Mouse (Mus musculus) heart, postnatal 4 days (tissue): ENCODE measurements around the gene Drap1. TPM values are rescaled to one million over a fixed set of nuclear protein-coding genes. Genes with fewer than 3 reads are reported as not detected.

Experiments
- DNase-seq: peaks from one replicate; pipeline ENCODE4 v3.0.0; 2021
- total RNA-seq, 2 experiments: library from RNA; stranded (reverse); gene quantifications; 2 replicates each; pipeline ENCODE4 v1.2.3; 2021

Drap1 gene
- total RNA-seq, result 100 to 1,000 TPM; 231 to 246 TPM

- DNase-seq, result peak; percentile 97
Measured at GRCm38 (mm10) chr19:5424782-5425741, at the start of gene Drap1, which contains the start of gene AI837181. Gene Drap1 (minus strand): TSS chr19:5424979. Gene AI837181 (plus strand): TSS chr19:5425144.

GRCm38 (mm10) chr19:5473720-5474119 lies 48.9 kb upstream of the Drap1 start, which contains the start of gene Efemp2:
Gene Efemp2 (plus strand): TSS chr19:5473954.
- DNase-seq, result peak; percentile 85

DNA sequence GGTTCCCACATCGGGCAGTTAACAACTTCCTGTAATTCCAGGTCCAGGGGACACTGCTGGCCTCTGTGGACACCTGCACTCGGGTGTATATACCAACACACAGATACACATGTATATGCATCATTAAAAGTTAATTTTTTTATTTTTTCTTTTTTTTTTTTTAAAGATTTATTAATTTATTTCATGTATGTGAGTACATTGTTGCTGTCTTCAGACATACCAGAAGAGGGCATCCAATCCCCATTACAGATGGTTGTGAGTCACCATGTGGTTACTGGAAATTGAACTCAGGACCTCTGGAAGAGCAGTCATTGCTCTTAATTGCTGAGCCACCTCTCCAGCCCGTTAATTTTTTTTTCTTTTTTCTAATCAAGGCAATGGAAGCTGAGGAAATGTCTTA lies 48.1 kb upstream of the Drap1 start:
- no peak for DNase-seq

- DNase-seq, result no peak
Measured at GRCm38 (mm10) chr19:5471846-5472245, 47.1 kb upstream of the Drap1 start.

- DNase-seq, result no peak
Measured at GRCm38 (mm10) chr19:5468374-5468773, 43.6 kb upstream of the Drap1 start, which contains the start of gene Ctsw. Gene Ctsw (minus strand): TSS chr19:5468507.

- DNase-seq, result no peak
Measured at GRCm38 (mm10) chr19:5466916-5467500, 42.2 kb upstream of the Drap1 start.

DNA sequence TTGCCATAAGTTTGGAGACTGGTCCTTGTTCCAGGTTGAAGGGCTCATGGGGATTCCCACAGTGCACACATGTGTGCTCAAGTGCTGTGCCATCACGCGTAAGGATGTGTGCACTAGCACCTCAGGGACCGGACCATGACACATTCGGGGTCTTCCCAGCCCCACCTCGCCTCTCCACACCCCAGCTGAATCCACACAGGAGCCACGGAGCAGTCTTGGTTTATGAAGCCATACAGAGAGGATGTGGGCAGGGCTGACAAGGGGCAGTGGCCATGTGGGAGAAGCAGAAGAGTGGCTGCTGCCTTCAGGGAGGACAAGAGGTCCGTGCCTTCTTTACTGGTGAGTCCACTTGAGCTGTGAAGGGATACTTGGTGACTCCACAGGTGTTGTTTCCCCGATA lies 40.3 kb upstream of the Drap1 start:
- DNase-seq, result no peak

DNA sequence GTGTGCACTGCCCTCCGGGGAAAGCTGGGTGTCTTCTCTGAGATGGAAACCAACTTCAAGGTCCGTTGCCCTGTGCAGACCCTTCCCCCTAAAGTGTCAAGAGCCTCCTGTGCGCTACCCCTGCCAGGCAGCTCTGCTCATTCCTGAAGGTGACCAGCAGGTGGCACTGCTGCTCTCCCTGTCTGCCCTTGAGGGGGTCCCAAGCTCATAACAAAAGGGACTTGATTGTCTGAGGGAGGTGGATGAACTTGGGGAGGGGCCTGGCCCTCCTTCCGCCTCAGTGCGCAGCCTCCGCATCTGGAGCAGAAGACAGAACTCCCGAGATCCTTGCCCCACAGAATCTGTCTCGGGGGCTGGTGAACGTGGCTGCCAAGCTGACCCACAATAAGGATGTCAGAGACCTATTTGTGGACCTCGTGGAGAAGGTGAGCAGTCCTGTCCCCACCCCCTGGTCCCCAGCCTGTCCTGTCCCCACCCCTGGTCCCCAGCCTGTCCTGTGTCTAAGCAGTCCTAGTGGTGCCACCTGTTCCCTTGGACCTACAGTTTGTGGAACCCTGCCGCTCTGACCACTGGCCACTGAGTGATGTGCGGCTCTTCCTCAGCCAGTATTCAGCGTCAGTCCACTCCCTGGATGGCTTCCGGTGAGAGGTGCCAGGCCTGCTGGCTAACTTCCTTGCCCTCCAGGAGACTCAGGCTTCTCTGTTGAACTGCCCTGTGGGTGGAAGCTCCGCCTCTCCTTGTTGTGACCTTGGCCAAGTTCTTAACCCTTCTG lies 39.2 kb upstream of the Drap1 start:
- DNase-seq, result peak; percentile 75

GRCm38 (mm10) chr19:5463212-5463611 lies 38.4 kb upstream of the Drap1 start:
- DNase-seq, result no peak

DNA sequence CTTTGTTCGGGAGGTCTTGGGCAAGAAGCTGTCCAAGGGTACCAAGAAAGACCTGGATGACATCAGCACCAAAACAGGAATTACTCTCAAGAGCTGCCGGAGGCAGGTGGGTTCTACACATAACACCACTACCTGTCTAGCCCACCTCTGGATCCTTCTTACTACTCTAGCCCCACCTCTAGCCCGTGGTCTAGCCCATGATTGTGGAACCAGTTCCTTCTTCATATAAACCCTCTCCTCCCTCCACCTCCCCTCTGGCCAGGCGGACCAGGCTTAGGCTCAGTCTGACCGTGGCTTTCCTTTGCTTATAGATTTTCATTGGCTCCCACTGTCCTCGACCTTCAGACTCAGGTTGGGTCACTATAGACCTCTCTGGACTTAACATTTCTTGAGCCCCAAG lies 36.6 kb upstream of the Drap1 start:
- DNase-seq, result no peak

GRCm38 (mm10) chr19:5460465-5460911 lies 35.7 kb upstream of the Drap1 start, which contains the start of gene Fibp:
Gene Fibp (plus strand): TSS chr19:5460615.
- peak; percentile 91 for DNase-seq

DNA sequence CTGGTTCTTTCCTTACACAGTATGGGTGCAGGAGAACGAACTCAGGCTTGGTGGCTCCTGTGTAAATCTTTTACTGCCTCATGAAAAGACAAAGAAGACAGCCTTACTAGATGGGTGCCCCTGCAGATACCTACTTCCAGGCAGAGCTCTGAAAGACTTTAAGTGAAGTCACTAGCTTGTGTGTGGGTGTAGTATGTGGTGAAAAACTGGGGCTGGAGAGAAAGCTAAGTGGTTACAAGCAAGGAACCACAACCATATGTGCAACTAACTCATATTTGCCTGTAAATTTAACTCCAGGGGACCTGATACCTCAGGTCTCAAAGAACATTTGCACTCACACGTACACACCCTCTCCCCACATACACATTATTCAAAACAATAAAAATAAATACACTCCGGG lies 35.1 kb upstream of the Drap1 start:
- DNase-seq, result no peak

- peak; percentile 13 for DNase-seq
Measured at GRCm38 (mm10) chr19:5459019-5459418, 34.2 kb upstream of the Drap1 start.

- DNase-seq, result peak; percentile 55
Measured at GRCm38 (mm10) chr19:5457746-5458442, 33.1 kb upstream of the Drap1 start, which contains the start of gene Ccdc85b. Gene Ccdc85b (minus strand): TSS chr19:5457894.

DNA sequence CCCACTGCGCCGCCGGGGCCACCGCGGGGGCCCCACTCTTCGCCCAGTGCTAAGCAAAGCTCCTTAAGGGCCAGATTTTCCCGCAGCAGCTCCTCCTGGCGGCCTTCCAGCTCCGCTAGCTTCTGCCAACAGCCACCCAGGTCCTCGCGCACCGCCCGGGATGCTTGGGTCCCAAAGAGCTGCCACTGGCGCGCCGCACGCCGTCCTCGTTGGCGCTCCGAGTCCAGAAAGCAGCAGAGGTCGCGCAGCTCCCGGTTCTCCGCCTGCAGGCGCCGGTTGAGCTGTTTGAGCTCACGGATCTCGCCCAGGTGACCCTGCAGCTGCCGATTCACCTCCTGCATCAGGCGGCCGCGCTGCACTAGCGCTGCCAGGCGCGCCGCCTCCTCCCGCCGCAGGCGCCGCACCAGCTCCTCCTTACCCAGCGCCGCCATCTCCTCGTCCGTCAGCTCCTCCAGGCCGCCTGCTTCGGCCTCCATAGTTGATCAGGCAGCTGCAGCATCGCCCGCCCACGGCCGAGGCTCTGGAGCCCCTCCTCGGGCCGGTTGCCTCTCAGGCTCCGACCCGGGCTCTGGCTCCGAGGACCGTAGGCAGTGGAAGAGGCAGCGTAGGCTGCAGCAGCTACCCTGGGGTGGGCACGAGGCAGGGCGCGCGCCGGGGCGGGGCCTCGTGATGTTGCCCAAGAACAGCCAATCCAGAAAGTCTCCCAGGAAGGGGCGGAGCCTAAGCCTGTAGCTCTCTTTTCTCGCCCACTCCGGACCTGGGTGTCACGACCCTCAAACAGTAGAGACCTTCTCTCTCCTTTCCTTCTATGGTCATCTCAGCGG lies 32.4 kb upstream of the Drap1 start:
- peak; percentile 96 for DNase-seq

- peak; percentile 61 for DNase-seq
Measured at GRCm38 (mm10) chr19:5456241-5456921, 31.6 kb upstream of the Drap1 start.

- no peak for DNase-seq
Measured at GRCm38 (mm10) chr19:5455568-5455967, 30.8 kb upstream of the Drap1 start.

DNA sequence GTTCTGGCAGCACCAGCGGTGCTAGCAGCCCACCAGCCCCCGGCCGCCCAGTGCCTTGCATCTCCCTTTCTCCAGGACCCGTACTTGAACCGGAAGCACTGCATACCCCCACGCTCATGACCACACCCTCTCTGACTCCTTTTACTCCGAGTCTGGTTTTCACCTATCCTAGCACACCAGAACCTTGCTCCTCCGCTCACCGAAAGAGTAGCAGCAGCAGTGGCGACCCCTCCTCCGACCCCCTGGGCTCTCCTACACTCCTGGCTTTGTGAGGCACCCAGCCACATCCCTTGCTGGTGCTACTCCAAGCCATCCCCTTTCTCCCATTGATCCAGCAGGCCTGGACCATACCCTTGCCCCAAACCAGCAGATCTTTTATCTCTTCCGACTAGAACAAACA lies 30.3 kb upstream of the Drap1 start:
- DNase-seq, result no peak

GRCm38 (mm10) chr19:5451766-5452165 lies 27.0 kb upstream of the Drap1 start:
- no peak for DNase-seq

DNA sequence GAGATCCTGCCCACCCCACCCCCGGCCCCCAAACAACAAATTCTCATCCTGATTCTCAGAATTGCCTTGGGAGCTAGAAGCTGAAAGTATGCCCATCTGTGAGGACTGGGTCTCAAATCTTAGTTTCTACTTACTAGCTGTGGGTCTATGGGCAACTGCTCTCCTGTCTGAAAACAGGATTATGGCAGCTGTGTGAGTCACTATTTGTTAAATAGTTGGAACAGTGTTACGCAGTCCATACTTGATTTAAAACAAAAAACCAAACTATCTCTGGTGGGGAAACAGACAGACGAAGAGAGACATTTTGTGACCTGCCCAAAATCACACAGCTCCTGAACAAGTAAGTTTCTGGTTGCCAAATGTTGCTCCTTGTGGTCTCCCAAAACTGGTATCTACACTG lies 24.9 kb upstream of the Drap1 start:
- no peak for DNase-seq
